Mouse (Mus musculus): ENCODE measurements around the gene Oxa1l.

Gene Oxa1l

DNA sequence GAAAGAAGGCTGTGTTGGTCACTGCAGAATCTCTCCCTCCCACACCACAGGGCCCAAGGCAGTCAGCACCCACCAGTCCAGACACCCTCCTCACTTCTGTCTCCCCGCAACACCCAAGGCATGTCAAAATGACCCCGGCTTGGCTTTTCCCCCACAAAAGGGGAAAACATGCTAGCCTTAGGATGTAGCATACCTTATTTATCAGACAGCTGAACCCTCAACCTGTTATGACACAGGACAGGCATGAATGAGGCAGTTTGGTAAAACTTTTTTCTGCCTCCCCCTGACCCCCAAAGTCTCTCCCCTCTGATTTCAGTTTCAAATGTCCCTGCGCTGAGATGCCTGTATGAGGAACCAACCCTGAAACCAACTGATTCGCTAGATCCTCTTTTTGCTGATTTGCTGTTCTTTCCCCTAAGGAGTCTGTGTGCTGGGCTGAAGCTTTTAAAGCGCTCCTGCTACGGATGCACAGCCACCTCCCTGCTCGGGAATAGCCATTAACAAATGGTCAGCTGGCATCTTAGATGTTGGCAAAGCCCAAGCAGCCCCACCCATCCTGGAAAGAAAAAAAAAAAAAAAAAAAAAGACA lies 48.5 kb downstream of the Oxa1l start:
- no peak for DNase-seq (ENCODE audit: low read depth in 2 of 2, low spot score in 2 of 2)

DNA sequence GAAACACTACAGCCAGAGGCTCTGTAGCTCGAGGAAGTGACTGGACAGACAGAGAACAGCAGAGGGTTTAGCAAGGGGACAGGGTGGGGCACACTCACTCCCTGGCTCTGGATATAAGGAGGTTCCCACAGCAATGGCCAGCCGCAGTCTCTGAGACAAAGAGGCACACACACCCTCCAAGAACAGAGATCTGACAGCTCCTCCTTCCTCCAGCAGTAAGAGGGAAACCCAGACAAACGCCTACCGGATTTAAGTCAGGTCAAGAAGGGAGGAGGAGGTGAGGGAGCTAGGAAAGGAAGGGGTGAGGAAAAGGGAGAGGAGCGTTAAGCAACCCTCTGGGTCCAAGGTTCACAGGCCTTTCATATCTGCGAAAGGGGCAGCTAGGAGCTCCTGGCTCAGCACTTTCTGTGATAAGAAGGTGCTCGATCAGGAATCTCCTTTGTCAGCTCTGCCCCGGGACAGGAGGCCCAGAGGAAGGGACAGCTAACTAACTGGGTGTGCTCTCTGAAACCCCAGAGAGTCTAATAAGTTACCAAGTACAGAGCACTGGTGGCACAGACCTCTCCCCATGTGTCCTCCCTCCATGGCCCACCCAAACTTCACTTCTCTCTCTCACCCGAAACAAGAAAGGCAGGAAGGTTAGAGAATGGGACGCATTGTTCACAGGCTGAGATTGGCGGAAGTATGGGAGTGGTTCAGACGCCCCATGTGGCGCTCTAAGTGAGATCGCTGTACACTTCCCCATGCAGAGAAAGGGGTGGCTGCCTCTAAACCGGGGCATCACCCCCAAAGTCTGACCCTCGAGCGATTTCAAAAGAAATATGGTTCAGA lies 49.6 kb downstream of the Oxa1l start:
- DNase-seq (ENCODE audit: low read depth in 2 of 2, low spot score in 2 of 2) = no peak

GRCm38 (mm10) chr14:54412000-54412576 lies 51.5 kb downstream of the Oxa1l start:
- DNase-seq (ENCODE audit: low read depth in 2 of 2, low spot score in 2 of 2) = no peak

- no peak for DNase-seq (ENCODE audit: low read depth in 2 of 2, low spot score in 2 of 2)
Measured at GRCm38 (mm10) chr14:54412629-54413170, 52.1 kb downstream of the Oxa1l start.

- no peak for DNase-seq (ENCODE audit: low read depth in 2 of 2, low spot score in 2 of 2)
Measured at GRCm38 (mm10) chr14:54413877-54414700, 53.5 kb downstream of the Oxa1l start.

- DNase-seq (ENCODE audit: low read depth in 2 of 2, low spot score in 2 of 2) = no peak
Measured at GRCm38 (mm10) chr14:54415241-54416020, 54.8 kb downstream of the Oxa1l start.

GRCm38 (mm10) chr14:54416229-54416775 lies 55.7 kb downstream of the Oxa1l start:
- no peak for DNase-seq (ENCODE audit: low read depth in 2 of 2, low spot score in 2 of 2)

GRCm38 (mm10) chr14:54416830-54417229 lies 56.2 kb downstream of the Oxa1l start:
- no peak for DNase-seq (ENCODE audit: low read depth in 2 of 2, low spot score in 2 of 2)

DNA sequence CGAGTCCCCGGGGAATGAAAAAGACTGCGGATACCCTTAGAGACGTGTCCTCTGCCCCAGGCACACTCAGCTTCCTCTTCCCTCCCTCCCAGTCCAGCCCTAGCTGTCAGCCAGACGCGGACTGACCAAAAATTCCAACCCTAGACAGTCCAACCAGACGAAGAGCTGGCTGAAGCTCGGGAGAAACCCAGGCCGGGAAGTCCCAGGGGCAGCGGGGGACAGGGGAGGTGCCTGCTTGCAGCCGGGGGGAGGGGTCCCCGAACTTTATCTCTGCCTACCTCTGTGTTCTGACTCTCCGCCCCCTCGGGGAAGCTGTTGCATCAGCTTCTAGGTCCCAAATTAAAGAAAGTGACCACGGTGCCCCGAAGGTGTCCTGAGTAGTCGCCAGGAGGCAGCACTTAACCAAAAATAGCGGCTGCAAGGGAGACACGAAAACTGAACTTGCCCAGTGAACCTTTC lies 57.0 kb downstream of the Oxa1l start, which contains the start of gene Slc7a7:
Slc7a7 (minus strand) TSS at position 158 of the 459 bp plus-strand sequence.
- no peak for DNase-seq (ENCODE audit: low read depth in 2 of 2, low spot score in 2 of 2)
